Mouse (Mus musculus) brain, embryonic 14.5 days (tissue): ENCODE measurements at regions not wholly inside any gene's neighbourhood (a gene's known extent, or its start where the extent isn't known, plus 50 kb on each side); places are given as distances from the start of the nearest gene placed in this dataset.

Experiments used
- DNase-seq: peaks from one replicate; pipeline ENCODE4 v3.0.0-alpha.2; 2011; ENCODE audit warnings: low read depth
- CTCF ChIP-seq: fragments of 200-500 bp; IDR thresholded peaks from 2 replicates; pipeline ENCODE4 v1.5.1; 2012; ENCODE audit warnings: inconsistent platforms, mild to moderate bottlenecking, moderate library complexity, borderline replicate concordance; ENCODE audit not compliant: insufficient read depth, insufficient read length; ENCODE audit errors: extremely low read depth
- POLR2A ChIP-seq: fragments of 200-500 bp; IDR thresholded peaks from 2 replicates; pipeline ENCODE4 v1.6.1; 2012; ENCODE audit warnings: mild to moderate bottlenecking, inconsistent platforms, borderline replicate concordance; ENCODE audit not compliant: poor library complexity, insufficient read depth, insufficient read length, severe bottlenecking; ENCODE audit errors: extremely low read depth

- no peak for TF ChIP-seq POLR2A
- TF ChIP-seq CTCF: no peak
- peak; percentile 62 for DNase-seq
These were observed 64.8 kb downstream of the Dll1 start for GRCm38 (mm10) chr17:15311822-15312221.

- peak; percentile 41 for DNase-seq
- TF ChIP-seq POLR2A (no peak), CTCF (no peak)
These were observed 66.2 kb downstream of the Dll1 start for GRCm38 (mm10) chr17:15310465-15310864.

GRCm38 (mm10) chr17:15302110-15302509 lies 74.6 kb downstream of the Dll1 start:
- DNase-seq: no peak
- TF ChIP-seq POLR2A (no peak), CTCF (no peak)

- TF ChIP-seq CTCF (no peak), POLR2A (no peak)
- DNase-seq: no peak
These were observed 76.8 kb downstream of the Dll1 start for GRCm38 (mm10) chr17:15299743-15300371.

GRCm38 (mm10) chr17:15294165-15294585 lies 82.5 kb downstream of the Dll1 start:
- no peak for TF ChIP-seq POLR2A
- no peak for TF ChIP-seq CTCF
- peak; percentile 27 for DNase-seq

GRCm38 (mm10) chr17:15292490-15293070 lies 84.1 kb downstream of the Dll1 start:
- TF ChIP-seq POLR2A (no peak), CTCF (no peak)
- no peak for DNase-seq

- no peak for DNase-seq
- TF ChIP-seq CTCF (no peak), POLR2A (no peak)
These were observed 85.0 kb downstream of the Dll1 start for GRCm38 (mm10) chr17:15291626-15292025.

- no peak for DNase-seq
- TF ChIP-seq CTCF (no peak), POLR2A (no peak)
These were observed 86.3 kb downstream of the Dll1 start for GRCm38 (mm10) chr17:15290326-15290725.

GRCm38 (mm10) chr17:15289062-15289461 lies 87.6 kb downstream of the Dll1 start:
- DNase-seq: no peak
- no peak for TF ChIP-seq POLR2A
- TF ChIP-seq CTCF: no peak

- DNase-seq: no peak
- no peak for TF ChIP-seq POLR2A
- TF ChIP-seq CTCF: no peak
These were observed 88.0 kb downstream of the Dll1 start for GRCm38 (mm10) chr17:15288640-15289039.

GRCm38 (mm10) chr17:15286596-15286995 lies 90.1 kb downstream of the Dll1 start:
- DNase-seq: no peak
- TF ChIP-seq POLR2A: no peak
- TF ChIP-seq CTCF: no peak

- DNase-seq: peak; percentile 97
- TF ChIP-seq POLR2A (no peak), CTCF (no peak)
These were observed 91.2 kb downstream of the Dll1 start for GRCm38 (mm10) chr17:15285399-15286043.

GRCm38 (mm10) chr17:15269905-15270304 lies 106.8 kb downstream of the Dll1 start:
- no peak for DNase-seq
- no peak for TF ChIP-seq POLR2A
- no peak for TF ChIP-seq CTCF
